Mouse (Mus musculus): ENCODE measurements around the gene Wdsub1. TPM values are rescaled to one million over a fixed set of nuclear protein-coding genes. Genes with fewer than 3 reads are reported as not detected.

Wdsub1 gene
- total RNA-seq (2014; rRNA removed) (7.7 and 12.1 TPM in 2 replicates), polyA plus RNA-seq (2012; rRNA removed) (11.1 and 23.7 TPM in 2 replicates)

DNA sequence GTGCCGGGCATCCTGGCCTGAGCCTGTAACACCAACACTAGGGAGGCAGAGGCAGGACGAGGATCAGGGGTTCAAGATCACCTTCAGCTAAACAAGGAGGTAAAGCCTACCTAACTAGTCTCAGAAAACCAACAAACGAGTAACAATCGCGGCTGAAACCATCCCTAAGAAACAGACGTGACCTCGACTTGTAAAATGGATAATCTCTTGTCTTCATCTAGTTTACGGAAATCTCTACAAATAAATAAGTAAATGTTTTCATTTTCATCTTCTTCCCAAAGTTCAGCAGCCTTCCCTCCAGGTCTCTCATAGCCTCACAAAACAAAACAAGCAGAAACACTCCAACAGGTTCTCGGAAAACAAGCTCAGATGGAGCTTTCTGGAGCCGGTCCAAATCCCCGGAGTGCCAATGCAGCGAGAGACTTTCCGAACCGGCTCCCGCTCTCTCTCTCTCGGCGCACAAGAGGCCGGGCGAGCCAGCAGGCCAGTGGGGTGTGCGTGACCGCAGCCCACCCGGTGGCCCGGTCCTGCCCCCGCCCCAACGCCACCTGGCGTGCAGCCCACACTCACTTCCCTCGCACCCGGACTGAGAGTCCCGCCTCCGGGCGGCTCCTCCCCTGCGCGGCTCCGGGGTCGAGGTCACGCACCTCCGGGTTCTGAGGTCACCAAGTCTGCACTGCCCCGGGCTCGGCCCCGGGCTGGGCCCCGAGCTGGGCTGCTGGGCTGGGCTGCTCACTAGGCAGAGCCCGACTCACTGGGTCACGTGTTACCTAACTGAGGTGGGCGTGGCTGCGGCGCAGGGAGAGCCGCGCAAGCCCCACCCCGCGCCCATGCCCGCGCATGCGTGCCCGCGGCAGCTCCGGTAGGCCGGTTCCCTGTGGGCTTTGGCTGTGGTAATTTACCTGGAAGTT, at the start of gene Wdsub1:
Wdsub1 (minus strand) TSS at position 761 of the 911 bp plus-strand sequence.
- 2% methylated on average over 57 of the region's 57 CpGs for WGBS
- Histone ChIP-seq H3K27ac (replicated peaks; ENCODE audit: insufficient read depth, low read depth, low read length) (peak within 1 kb of the TSS; percentile 90), H3K36me3 (ENCODE audit: control insufficient read depth, insufficient read depth, low read length) (no peaks in the 10 kb centered on the region), H3K4me1 (ENCODE audit: control insufficient read depth, insufficient read depth, low read length) (peaks cover 2% of the 10 kb centered on the region; the same call in 1 of the 2 replicates), H3K27me3 (ENCODE audit: control insufficient read depth, insufficient read depth, low read length) (no peaks in the 10 kb centered on the region), H3K9ac (ENCODE audit: low read depth, low read length) (peak within 1 kb of the TSS; percentile 90), H3K79me2 (ENCODE audit: control insufficient read depth, insufficient read depth, low read length) (no peaks in the 10 kb centered on the region; the same call in 1 of the 2 replicates), H3K4me3 (ENCODE audit: insufficient read depth, low read depth, low read length) (peak within 1 kb of the TSS; percentile 97)
- peak; percentile 89 for DNase-seq (ENCODE audit: extremely low read depth, low read depth, low spot score)
- TF ChIP-seq POLR2A (IDR thresholded peaks at IDR 0.05; ENCODE audit: extremely low read depth, insufficient read depth, low read length) (no peak), CTCF (IDR thresholded peaks at IDR 0.05; ENCODE audit: low read depth, low read length) (no peak)

GRCm38 (mm10) chr2:59913610-59914009, 31.2 kb upstream of the Wdsub1 start:
- no peaks in the 10 kb centered on the region for H3K4me1 ChIP-seq (ENCODE audit: control insufficient read depth, insufficient read depth, low read length)
- no peak overlapping the region for H3K9ac ChIP-seq (ENCODE audit: low read depth, low read length)
- no peaks in the 10 kb centered on the region for H3K27me3 ChIP-seq (ENCODE audit: control insufficient read depth, insufficient read depth, low read length)
- H3K4me3 ChIP-seq (ENCODE audit: insufficient read depth, low read depth, low read length) = no peak overlapping the region
- WGBS = 96% methylated on average over 11 of the region's 11 CpGs
- no peaks in the 10 kb centered on the region for H3K79me2 ChIP-seq (ENCODE audit: control insufficient read depth, insufficient read depth, low read length)
- TF ChIP-seq CTCF (IDR thresholded peaks at IDR 0.05; ENCODE audit: low read depth, low read length) (no peak), POLR2A (IDR thresholded peaks at IDR 0.05; ENCODE audit: extremely low read depth, insufficient read depth, low read length) (no peak)
- no peak for DNase-seq (ENCODE audit: extremely low read depth, low read depth, low spot score)
- H3K36me3 ChIP-seq (ENCODE audit: control insufficient read depth, insufficient read depth, low read length) = peaks cover 68% of the 10 kb centered on the region
- H3K27ac ChIP-seq (replicated peaks; ENCODE audit: insufficient read depth, low read depth, low read length) = no peak overlapping the region

- TF ChIP-seq POLR2A (IDR thresholded peaks at IDR 0.05; ENCODE audit: extremely low read depth, insufficient read depth, low read length) = no peak
- TF ChIP-seq CTCF (IDR thresholded peaks at IDR 0.05; ENCODE audit: low read depth, low read length) = no peak
- no peaks in the 10 kb centered on the region for H3K27me3 ChIP-seq (ENCODE audit: control insufficient read depth, insufficient read depth, low read length)
Observed at GRCm38 (mm10) chr2:59908048-59908447, 25.7 kb upstream of the Wdsub1 start.

GRCm38 (mm10) chr2:59904007-59904406, 21.6 kb upstream of the Wdsub1 start:
- no peak for DNase-seq (ENCODE audit: extremely low read depth, low read depth, low spot score)
- TF ChIP-seq POLR2A (IDR thresholded peaks at IDR 0.05; ENCODE audit: extremely low read depth, insufficient read depth, low read length) = no peak
- TF ChIP-seq CTCF (IDR thresholded peaks at IDR 0.05; ENCODE audit: low read depth, low read length) = no peak
- no peaks in the 10 kb centered on the region for H3K4me1 ChIP-seq (ENCODE audit: control insufficient read depth, insufficient read depth, low read length)
- H3K27me3 ChIP-seq (ENCODE audit: control insufficient read depth, insufficient read depth, low read length) = no peaks in the 10 kb centered on the region
- peaks cover 44% of the 10 kb centered on the region for H3K36me3 ChIP-seq (ENCODE audit: control insufficient read depth, insufficient read depth, low read length)
- no peak overlapping the region for H3K27ac ChIP-seq (replicated peaks; ENCODE audit: insufficient read depth, low read depth, low read length)
- H3K79me2 ChIP-seq (ENCODE audit: control insufficient read depth, insufficient read depth, low read length) = no peaks in the 10 kb centered on the region
- 96% methylated on average over 7 of the region's 7 CpGs for WGBS
- H3K4me3 ChIP-seq (ENCODE audit: insufficient read depth, low read depth, low read length) = no peak overlapping the region
- H3K9ac ChIP-seq (ENCODE audit: low read depth, low read length) = no peak overlapping the region

More at GRCm38 (mm10) chr2:59908048-59908447, 25.7 kb upstream of the Wdsub1 start:
- peaks cover 48% of the 10 kb centered on the region for H3K36me3 ChIP-seq (ENCODE audit: control insufficient read depth, insufficient read depth, low read length)
- WGBS = 95% methylated on average over 9 of the region's 9 CpGs
- no peaks in the 10 kb centered on the region for H3K4me1 ChIP-seq (ENCODE audit: control insufficient read depth, insufficient read depth, low read length)
- H3K27ac ChIP-seq (replicated peaks; ENCODE audit: insufficient read depth, low read depth, low read length) = no peak overlapping the region
- H3K4me3 ChIP-seq (ENCODE audit: insufficient read depth, low read depth, low read length) = no peak overlapping the region
- DNase-seq (ENCODE audit: extremely low read depth, low read depth, low spot score) = no peak
- no peaks in the 10 kb centered on the region for H3K79me2 ChIP-seq (ENCODE audit: control insufficient read depth, insufficient read depth, low read length)
- H3K9ac ChIP-seq (ENCODE audit: low read depth, low read length) = no peak overlapping the region

- WGBS = 96% methylated on average over 4 of the region's 4 CpGs
- H3K4me3 ChIP-seq (ENCODE audit: insufficient read depth, low read depth, low read length) = no peak overlapping the region
- no peaks in the 10 kb centered on the region for H3K79me2 ChIP-seq (ENCODE audit: control insufficient read depth, insufficient read depth, low read length)
- TF ChIP-seq POLR2A (IDR thresholded peaks at IDR 0.05; ENCODE audit: extremely low read depth, insufficient read depth, low read length) (no peak), CTCF (IDR thresholded peaks at IDR 0.05; ENCODE audit: low read depth, low read length) (no peak)
- H3K27ac ChIP-seq (replicated peaks; ENCODE audit: insufficient read depth, low read depth, low read length) = no peak overlapping the region
- DNase-seq (ENCODE audit: extremely low read depth, low read depth, low spot score) = no peak
- H3K36me3 ChIP-seq (ENCODE audit: control insufficient read depth, insufficient read depth, low read length) = peaks cover 30% of the 10 kb centered on the region
- no peaks in the 10 kb centered on the region for H3K4me1 ChIP-seq (ENCODE audit: control insufficient read depth, insufficient read depth, low read length)
- no peaks in the 10 kb centered on the region for H3K27me3 ChIP-seq (ENCODE audit: control insufficient read depth, insufficient read depth, low read length)
- H3K9ac ChIP-seq (ENCODE audit: low read depth, low read length) = no peak overlapping the region
Observed at GRCm38 (mm10) chr2:59898666-59899065, 16.3 kb upstream of the Wdsub1 start.

DNA sequence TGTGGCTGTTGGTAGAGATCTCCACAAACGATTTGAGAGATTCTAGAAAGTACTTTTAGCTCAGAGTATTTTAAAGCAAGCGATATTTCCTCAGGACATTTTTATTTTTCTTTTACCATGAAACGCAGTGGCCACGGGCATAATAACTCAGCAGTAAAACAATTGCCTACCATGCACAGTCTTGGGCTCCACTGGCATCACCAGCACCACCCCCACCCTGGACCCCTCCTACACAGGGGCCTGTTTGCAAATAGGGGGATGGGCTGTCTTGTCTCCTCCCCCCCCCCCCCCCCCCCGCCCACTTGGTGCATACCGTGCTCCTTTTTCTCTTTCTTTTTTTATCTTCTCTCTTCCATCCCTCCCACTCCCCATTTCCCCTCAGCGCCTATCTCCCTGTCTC, 15.7 kb upstream of the Wdsub1 start:
- Histone ChIP-seq H3K27me3 (ENCODE audit: control insufficient read depth, insufficient read depth, low read length) (no peaks in the 10 kb centered on the region), H3K4me3 (ENCODE audit: insufficient read depth, low read depth, low read length) (no peak overlapping the region), H3K79me2 (ENCODE audit: control insufficient read depth, insufficient read depth, low read length) (no peaks in the 10 kb centered on the region), H3K9ac (ENCODE audit: low read depth, low read length) (no peak overlapping the region), H3K4me1 (ENCODE audit: control insufficient read depth, insufficient read depth, low read length) (no peaks in the 10 kb centered on the region), H3K36me3 (ENCODE audit: control insufficient read depth, insufficient read depth, low read length) (peaks cover 29% of the 10 kb centered on the region), H3K27ac (replicated peaks; ENCODE audit: insufficient read depth, low read depth, low read length) (no peak overlapping the region)
- WGBS = 90% methylated on average over 6 of the region's 7 CpGs
- TF ChIP-seq POLR2A (IDR thresholded peaks at IDR 0.05; ENCODE audit: extremely low read depth, insufficient read depth, low read length) (no peak), CTCF (IDR thresholded peaks at IDR 0.05; ENCODE audit: low read depth, low read length) (no peak)
- no peak for DNase-seq (ENCODE audit: extremely low read depth, low read depth, low spot score)
